Mouse (Mus musculus): Measurements from ENCODE around the gene Ints5. TPM values are rescaled to one million over a fixed set of nuclear protein-coding genes. Genes with fewer than 3 reads are reported as not detected.

Ints5 gene
- polyA plus RNA-seq, 1 experiment from 2014 or later: 47.3 TPM

Small RNAs within 50 kb of the gene (microRNA-seq; reads per million reads assigned to microRNA genes)
- not detected for gene Mir5136

Other genes with a start within 250 kb of the Ints5 start
- 0.17 and 0.20 TPM in 2 replicates for gene Chrm1, start 229.2 kb upstream of the Ints5 start, polyA plus RNA-seq (2016; fragmentation: Nextera tagmentation; extraction: Ambion mirVana)
- gene Slc3a2, start 169.6 kb upstream of the Ints5 start, polyA plus RNA-seq (2016; fragmentation: Nextera tagmentation; extraction: Ambion mirVana): 144 and 147 TPM in 2 replicates
- 83.5 and 85.1 TPM in 2 replicates for gene Wdr74, start 157.2 kb upstream of the Ints5 start, polyA plus RNA-seq (2016; fragmentation: Nextera tagmentation; extraction: Ambion mirVana)
- 2.3 and 3.6 TPM in 2 replicates for gene 1700092M07Rik, start 152.3 kb upstream of the Ints5 start, polyA plus RNA-seq (2016; fragmentation: Nextera tagmentation; extraction: Ambion mirVana)
- gene Stx5a, start 151.6 kb upstream of the Ints5 start, polyA plus RNA-seq (2016; fragmentation: Nextera tagmentation; extraction: Ambion mirVana): 129 TPM in 2 replicates
- gene Nxf1, start 135.9 kb upstream of the Ints5 start, polyA plus RNA-seq (2016; fragmentation: Nextera tagmentation; extraction: Ambion mirVana): 186 and 216 TPM in 2 replicates
- gene Tmem223, start 122.0 kb upstream of the Ints5 start, polyA plus RNA-seq (2016; fragmentation: Nextera tagmentation; extraction: Ambion mirVana): 199 and 210 TPM in 2 replicates
- gene Tmem179b, start 118.5 kb upstream of the Ints5 start, polyA plus RNA-seq (2016; fragmentation: Nextera tagmentation; extraction: Ambion mirVana): 37.2 and 39.0 TPM in 2 replicates
- gene Taf6l, start 106.6 kb upstream of the Ints5 start, polyA plus RNA-seq (2016; fragmentation: Nextera tagmentation; extraction: Ambion mirVana): 29.9 and 34.4 TPM in 2 replicates
- 152 and 158 TPM in 2 replicates for gene Polr2g, start 94.4 kb upstream of the Ints5 start, polyA plus RNA-seq (2016; fragmentation: Nextera tagmentation; extraction: Ambion mirVana)
- 7.2 and 7.5 TPM in 2 replicates for gene Zbtb3, start 90.5 kb upstream of the Ints5 start, polyA plus RNA-seq (2016; fragmentation: Nextera tagmentation; extraction: Ambion mirVana)
- gene Ttc9c, start 73.7 kb upstream of the Ints5 start, polyA plus RNA-seq (2016; fragmentation: Nextera tagmentation; extraction: Ambion mirVana): 55.2 and 57.7 TPM in 2 replicates
- 5.7 and 7.5 TPM in 2 replicates for gene Hnrnpul2, start 73.0 kb upstream of the Ints5 start, polyA plus RNA-seq (2016; fragmentation: Nextera tagmentation; extraction: Ambion mirVana)
- gene AC129217.1, start 63.2 kb upstream of the Ints5 start, polyA plus RNA-seq (2016; fragmentation: Nextera tagmentation; extraction: Ambion mirVana): 0.45 TPM in 1 of 2 replicates, not detected in the other
- gene Bscl2, start 55.5 kb upstream of the Ints5 start, polyA plus RNA-seq (2016; fragmentation: Nextera tagmentation; extraction: Ambion mirVana): 66.1 and 68.5 TPM in 2 replicates
- 203 and 211 TPM in 2 replicates for gene Gng3, start 53.8 kb upstream of the Ints5 start, polyA plus RNA-seq (2016; fragmentation: Nextera tagmentation; extraction: Ambion mirVana)
- 0.47 and 0.56 TPM in 2 replicates for gene Lrrn4cl, start 42.2 kb upstream of the Ints5 start, polyA plus RNA-seq (2016; fragmentation: Nextera tagmentation; extraction: Ambion mirVana)
- gene Ubxn1, start 21.5 kb upstream of the Ints5 start, polyA plus RNA-seq (2016; fragmentation: Nextera tagmentation; extraction: Ambion mirVana): 186 and 193 TPM in 2 replicates
- 62.2 and 66.0 TPM in 2 replicates for gene Uqcc3, start 12.1 kb upstream of the Ints5 start, polyA plus RNA-seq (2016; fragmentation: Nextera tagmentation; extraction: Ambion mirVana)
- gene Lbhd1, start 9.3 kb upstream of the Ints5 start, polyA plus RNA-seq (2016; fragmentation: Nextera tagmentation; extraction: Ambion mirVana): 63.3 and 89.5 TPM in 2 replicates
- not detected in 2 replicates for gene Gm49403, start 9.1 kb upstream of the Ints5 start, polyA plus RNA-seq (2016; fragmentation: Nextera tagmentation; extraction: Ambion mirVana)
- 82.0 and 98.5 TPM in 2 replicates for gene 1810009A15Rik, start 4.2 kb upstream of the Ints5 start, polyA plus RNA-seq (2016; fragmentation: Nextera tagmentation; extraction: Ambion mirVana)
- not detected in 2 replicates for gene Gm49416, start 4.1 kb upstream of the Ints5 start, polyA plus RNA-seq (2016; fragmentation: Nextera tagmentation; extraction: Ambion mirVana)
- gene Ganab, start 5.1 kb downstream of the Ints5 start, polyA plus RNA-seq (2016; fragmentation: Nextera tagmentation; extraction: Ambion mirVana): 116 and 119 TPM in 2 replicates
- 84.2 and 91.5 TPM in 2 replicates for gene B3gat3, start 27.4 kb downstream of the Ints5 start, polyA plus RNA-seq (2016; fragmentation: Nextera tagmentation; extraction: Ambion mirVana)
- gene Rom1, start 36.4 kb downstream of the Ints5 start, polyA plus RNA-seq (2016; fragmentation: Nextera tagmentation; extraction: Ambion mirVana): 2.1 and 2.3 TPM in 2 replicates
- 14.1 and 14.3 TPM in 2 replicates for gene Eml3, start 36.5 kb downstream of the Ints5 start, polyA plus RNA-seq (2016; fragmentation: Nextera tagmentation; extraction: Ambion mirVana)
- 175 and 177 TPM in 2 replicates for gene Mta2, start 48.9 kb downstream of the Ints5 start, polyA plus RNA-seq (2016; fragmentation: Nextera tagmentation; extraction: Ambion mirVana)
- 32.5 and 34.6 TPM in 2 replicates for gene Tut1, start 60.8 kb downstream of the Ints5 start, polyA plus RNA-seq (2016; fragmentation: Nextera tagmentation; extraction: Ambion mirVana)
- gene Eef1g, start 74.0 kb downstream of the Ints5 start, polyA plus RNA-seq (2016; fragmentation: Nextera tagmentation; extraction: Ambion mirVana): 360 and 361 TPM in 2 replicates
- gene Ahnak, start 96.3 kb downstream of the Ints5 start, polyA plus RNA-seq (2016; fragmentation: Nextera tagmentation; extraction: Ambion mirVana): 5.0 and 6.3 TPM in 2 replicates
- gene Scgb1a1, start 195.0 kb downstream of the Ints5 start, polyA plus RNA-seq (2016; fragmentation: Nextera tagmentation; extraction: Ambion mirVana): not detected in 2 replicates
- gene Asrgl1, start 242.6 kb downstream of the Ints5 start, polyA plus RNA-seq (2016; fragmentation: Nextera tagmentation; extraction: Ambion mirVana): 15.9 and 16.5 TPM in 2 replicates